Mouse (Mus musculus) G1E (cell line): ENCODE data around the gene Urad.

ENCODE experiments used
- CTCF ChIP-seq: IDR thresholded peaks from 2 replicates; pipeline ENCODE4 v1.5.1; 2012; ENCODE audit warnings: low read depth, low read length, inconsistent platforms, mixed read lengths
- GATA1 ChIP-seq: IDR thresholded peaks from 2 replicates; pipeline ENCODE4 v1.6.1; 2012; ENCODE audit warnings: borderline replicate concordance, low read length, inconsistent platforms, mixed read lengths
- GATA2 ChIP-seq: IDR thresholded peaks from 2 replicates; pipeline ENCODE4 v1.6.1; 2012; ENCODE audit warnings: low read depth, low read length, inconsistent platforms, borderline replicate concordance
- TAL1 ChIP-seq: conservative IDR thresholded peaks from 2 replicates; pipeline ENCODE4 v1.6.1; 2012; ENCODE audit warnings: low read depth, low read length, inconsistent platforms, mixed read lengths

- no peak for TF ChIP-seq CTCF
- TF ChIP-seq GATA1: no peak
- TF ChIP-seq GATA2: no peak
- TF ChIP-seq TAL1: no peak
Observed at GRCm38 (mm10) chr5:147300001-147300363, 22.3 kb downstream of the Urad start.
